Mouse (Mus musculus) neural tube, embryonic 11.5 days (tissue): ENCODE data around the gene Tespa1. TPM values are rescaled to one million over a fixed set of nuclear protein-coding genes. Genes with fewer than 3 reads are reported as not detected.
"Not testable (repeated sequence)": the region's sequence is repeated elsewhere in the genome, so short reads cannot be mapped to it uniquely, and the experiment has no call there.

Experiments
- ATAC-seq: fragments of 200-750 bp; cut with Nextera tagmentation; 2 replicates; pipeline ENCODE4 v1.8.0; 2017; ENCODE audit warnings: moderate number of reproducible peaks, mild to moderate bottlenecking, moderate TSS enrichment, moderate library complexity; ENCODE audit not compliant: insufficient read depth, low FRiP score, low TSS enrichment
- DNase-seq: peaks from one replicate; pipeline ENCODE4 v3.0.0-alpha.2; 2015; ENCODE audit warnings: low spot score
- H3K27ac ChIP-seq: fragments of 300-500 bp; sonication (generic); 2 replicates; pipeline ENCODE4 v1.5.1; 2014; ENCODE audit warnings: low read depth, mild to moderate bottlenecking, low read length
- H3K27me3 ChIP-seq: fragments of 300-500 bp; sonication (generic); 2 replicates; pipeline ENCODE4 v1.6.1; 2014; ENCODE audit warnings: mild to moderate bottlenecking, low read length, mixed read lengths; ENCODE audit not compliant: control insufficient read depth, insufficient read depth
- H3K36me3 ChIP-seq: fragments of 300-500 bp; sonication (generic); 2 replicates; pipeline ENCODE4 v1.6.1; 2014; ENCODE audit warnings: mild to moderate bottlenecking, low read length, moderate library complexity, mixed read lengths; ENCODE audit not compliant: control insufficient read depth, insufficient read depth
- H3K4me1 ChIP-seq: fragments of 300-500 bp; sonication (generic); 2 replicates; pipeline ENCODE4 v1.6.1; 2014; ENCODE audit warnings: low read length, mixed read lengths; ENCODE audit not compliant: control insufficient read depth, insufficient read depth
- H3K4me2 ChIP-seq: fragments of 300-500 bp; sonication (generic); 2 replicates; pipeline ENCODE4 v1.6.1; 2014; ENCODE audit warnings: low read depth, mild to moderate bottlenecking, moderate library complexity
- H3K4me3 ChIP-seq: fragments of 300-500 bp; sonication (generic); 2 replicates; pipeline ENCODE4 v1.5.1; 2014; ENCODE audit warnings: low read depth, low read length
- H3K9ac ChIP-seq: fragments of 300-500 bp; sonication (generic); 2 replicates; pipeline ENCODE4 v1.6.1; 2014; ENCODE audit warnings: mild to moderate bottlenecking, low read length
- H3K9me3 ChIP-seq: fragments of 300-500 bp; sonication (generic); 2 replicates; pipeline ENCODE4 v1.6.1; 2016; ENCODE audit warnings: low read length; ENCODE audit not compliant: control insufficient read depth
- WGBS: fragments of 180-500 bp; shearing (Covaris S2); extraction: QIAGEN DNeasy Blood & Tissue Kit; methylation state at CpG from one replicate; pipeline ENCODE4 v1.1.7; 2014; 5-methylcytosine and 5-hydroxymethylcytosine counted together
- polyA plus RNA-seq: library from polyadenylated mRNA; unstranded; fragments of >200 nt; fragmentation: Nextera tagmentation; extraction: Ambion mirVana; gene quantifications from 2 replicates; pipeline ENCODE4 v1.2.1, GENCODE M21; 2014

Tespa1 gene
- polyA plus RNA-seq, 1 experiment from 2014 or later: 0.41 TPM

DNA sequence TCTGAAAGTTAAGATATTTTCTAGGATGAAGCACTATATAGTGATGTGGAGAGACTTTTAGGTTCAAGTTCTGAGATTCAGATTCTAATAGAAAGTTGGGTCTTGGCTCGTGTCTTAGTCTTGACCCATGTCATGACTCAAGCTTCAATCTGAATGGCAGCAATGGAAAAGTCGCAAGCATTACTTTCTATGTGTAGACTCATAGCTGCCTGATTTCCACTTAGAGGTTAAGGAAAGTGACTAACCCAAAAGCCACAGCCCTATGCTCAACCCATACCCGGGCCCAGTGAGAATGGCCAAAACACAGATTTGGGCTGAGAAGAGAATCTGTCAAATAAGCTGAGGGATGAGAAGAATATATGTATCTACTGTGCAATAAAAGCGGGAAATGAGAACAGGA lies 1.6 kb downstream of the Tespa1 start:
- Histone ChIP-seq H3K9me3 (no peaks in the 10 kb centered on the region), H3K36me3 (no peaks in the 10 kb centered on the region), H3K4me1 (no peaks in the 10 kb centered on the region), H3K27ac (no peak overlapping the region), H3K4me3 (no peak overlapping the region), H3K27me3 (no peaks in the 10 kb centered on the region), H3K4me2 (no peak overlapping the region), H3K9ac (no peak overlapping the region)
- ATAC-seq: no peak
- DNase-seq: no peak
- WGBS: 90% methylated on average over 4 of the region's 4 CpGs

DNA sequence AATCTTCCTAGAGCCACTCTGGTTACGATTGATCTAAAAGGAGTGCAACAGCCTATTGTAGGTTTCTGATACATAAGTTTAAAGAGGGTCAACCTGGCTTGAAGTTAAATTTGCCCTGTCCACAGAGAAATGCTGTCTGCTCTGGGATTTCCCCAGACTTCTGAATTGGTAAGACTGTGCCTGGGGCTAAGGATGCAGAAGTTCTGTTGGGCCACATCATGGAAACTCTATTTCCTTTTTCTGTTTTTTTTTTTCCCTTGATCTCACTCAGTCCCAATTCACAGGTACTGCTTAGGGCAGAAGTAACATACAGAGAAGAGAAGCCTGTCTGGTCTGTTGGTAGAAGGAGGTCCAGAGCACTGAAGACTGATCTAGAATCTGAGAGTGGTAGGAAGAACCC lies 8.0 kb downstream of the Tespa1 start:
- Histone ChIP-seq H3K36me3 (no peaks in the 10 kb centered on the region), H3K4me2 (no peak overlapping the region), H3K4me3 (no peak overlapping the region), H3K9ac (no peak overlapping the region), H3K27ac (no peak overlapping the region), H3K4me1 (no peaks in the 10 kb centered on the region), H3K9me3 (no peaks in the 10 kb centered on the region), H3K27me3 (no peaks in the 10 kb centered on the region)
- 91% methylated on average over 1 of the region's 1 CpGs for WGBS
- no peak for ATAC-seq
- no peak for DNase-seq

DNA sequence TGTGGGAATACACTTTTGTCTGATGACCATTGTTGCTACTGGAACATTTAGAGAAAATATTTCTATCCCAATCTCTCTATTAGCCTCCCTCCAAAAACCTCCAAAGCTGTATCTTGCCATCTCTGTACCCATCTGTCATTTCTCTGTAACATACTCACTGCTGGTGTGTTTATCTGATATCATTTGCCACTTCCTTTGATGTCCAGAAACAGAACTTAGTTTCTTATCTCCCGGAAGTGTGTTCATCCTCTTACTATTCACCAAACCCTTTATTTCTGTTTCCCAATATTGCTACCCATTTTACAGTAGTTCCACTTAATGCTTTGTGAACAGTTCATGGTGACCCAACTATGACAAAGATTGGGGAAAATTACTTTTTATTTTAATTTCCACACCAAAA lies 13.7 kb downstream of the Tespa1 start:
- H3K36me3 ChIP-seq: no peaks in the 10 kb centered on the region
- no peaks in the 10 kb centered on the region for H3K4me1 ChIP-seq
- H3K4me3 ChIP-seq: no peak overlapping the region
- no peaks in the 10 kb centered on the region for H3K9me3 ChIP-seq
- H3K27ac ChIP-seq: no peak overlapping the region
- WGBS: 90% methylated on average over 1 of the region's 1 CpGs
- H3K4me2 ChIP-seq: no peak overlapping the region
- H3K27me3 ChIP-seq: no peaks in the 10 kb centered on the region
- DNase-seq (no peak), ATAC-seq (no peak)
- no peak overlapping the region for H3K9ac ChIP-seq

DNA sequence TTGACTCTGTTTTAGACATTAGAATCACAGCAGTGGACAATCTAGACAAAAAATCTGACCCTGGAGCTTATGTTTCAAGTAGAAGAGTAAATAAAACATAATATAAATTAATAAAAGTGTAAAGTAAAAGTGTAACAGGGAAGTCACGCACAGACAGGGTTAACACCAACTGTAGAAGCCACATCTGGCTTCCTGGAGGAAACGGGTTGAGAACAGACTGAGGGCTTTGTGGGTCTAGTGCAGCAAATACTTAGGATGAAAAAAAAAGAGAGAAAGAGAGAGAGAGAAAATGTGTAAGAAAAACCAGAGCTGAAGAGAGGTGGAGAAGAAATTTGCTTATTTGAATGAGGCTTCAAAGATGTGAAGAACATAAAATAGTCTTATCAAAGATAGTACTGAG lies 14.9 kb downstream of the Tespa1 start:
- Histone ChIP-seq H3K27ac (no peak overlapping the region), H3K9me3 (no peaks in the 10 kb centered on the region), H3K9ac (no peak overlapping the region), H3K4me2 (no peak overlapping the region), H3K4me1 (no peaks in the 10 kb centered on the region), H3K4me3 (no peak overlapping the region), H3K36me3 (no peaks in the 10 kb centered on the region), H3K27me3 (no peaks in the 10 kb centered on the region)
- WGBS: 75% methylated on average over 2 of the region's 2 CpGs
- DNase-seq: no peak
- ATAC-seq: no peak

DNA sequence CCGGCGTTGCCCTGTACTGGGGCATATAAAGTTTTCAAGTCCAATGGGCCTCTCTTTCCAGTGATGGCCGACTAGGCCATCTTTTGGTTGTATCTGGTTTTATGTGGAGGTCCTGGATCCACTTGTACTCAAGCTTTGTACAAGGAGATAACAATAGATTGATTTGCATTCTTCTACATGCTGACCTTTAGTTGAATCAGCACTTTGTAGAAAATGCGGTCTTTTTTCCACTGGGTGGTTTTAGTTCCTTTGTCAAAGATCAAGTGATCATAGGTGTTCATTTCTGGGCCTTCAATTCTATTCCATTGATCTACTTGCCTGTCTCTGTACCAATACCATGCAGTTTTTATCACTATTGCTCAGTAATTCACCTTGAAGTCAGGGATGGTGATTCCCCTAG lies 17.4 kb downstream of the Tespa1 start:
- ATAC-seq: not testable (repeated sequence)

DNA sequence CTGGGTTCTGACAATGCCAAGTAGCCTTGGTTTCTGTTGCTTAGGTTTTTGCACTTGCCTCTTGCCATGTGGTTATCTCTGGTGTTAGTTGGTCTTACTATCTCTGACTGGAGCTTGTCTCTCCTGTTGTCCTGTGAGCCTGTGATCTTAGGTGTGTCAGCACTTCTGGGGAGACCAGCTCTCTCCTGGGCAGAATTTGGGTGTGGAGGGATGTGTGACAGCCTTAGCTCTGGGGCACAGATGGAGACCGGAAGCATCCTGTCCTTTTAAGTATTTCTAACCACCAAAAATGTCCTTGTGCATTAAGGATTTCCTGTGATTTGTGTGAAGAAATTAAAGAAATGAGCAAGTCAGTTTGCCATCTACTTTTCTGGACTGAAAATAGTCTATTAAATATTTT lies 21.4 kb downstream of the Tespa1 start:
- no peak for ATAC-seq
- WGBS: 92% methylated on average over 1 of the region's 1 CpGs

More for the DNA sequence above, 17.4 kb downstream of the Tespa1 start:
- H3K4me1 ChIP-seq, H3K36me3 ChIP-seq, H3K4me2 ChIP-seq, H3K9ac ChIP-seq, H3K9me3 ChIP-seq, H3K4me3 ChIP-seq, H3K27ac ChIP-seq, DNase-seq, H3K27me3 ChIP-seq: not testable (repeated sequence)
- WGBS: 92% methylated on average over 4 of the region's 4 CpGs

DNA sequence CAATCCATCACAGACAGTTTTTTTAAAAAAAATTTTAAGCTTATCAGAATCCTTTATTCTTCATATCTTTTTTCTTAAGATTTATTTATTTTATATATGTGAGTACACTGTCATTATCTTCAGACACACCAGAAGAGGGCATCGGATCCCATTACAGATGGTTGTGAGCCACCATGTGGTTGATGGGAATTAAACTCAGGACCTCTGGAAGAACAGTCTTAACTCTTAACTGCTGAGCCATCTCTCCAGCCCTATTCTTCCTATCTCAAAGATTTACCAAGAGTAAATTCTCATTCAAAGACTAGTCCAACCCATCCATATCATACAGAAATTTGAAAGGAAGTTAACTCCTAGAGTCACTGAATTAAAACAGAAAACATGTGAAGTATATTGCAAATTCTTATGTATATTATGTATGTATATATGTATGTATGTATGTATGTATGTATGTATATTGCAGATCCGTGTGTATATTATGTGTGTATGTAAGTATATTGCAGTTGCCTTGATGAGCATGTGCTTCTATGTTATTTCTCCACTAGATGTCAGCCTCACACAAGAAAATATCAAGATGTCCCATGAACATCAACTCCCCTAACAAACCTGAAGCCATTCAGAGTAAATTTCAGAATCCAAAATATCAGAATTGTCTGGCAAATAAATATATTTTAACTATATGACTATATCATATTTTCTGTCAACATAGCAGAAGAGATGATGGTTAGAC lies 40.9 kb downstream of the Tespa1 start:
- DNase-seq (peak; percentile 18), ATAC-seq (peak; percentile 71)
- H3K9ac ChIP-seq: no peak overlapping the region
- H3K4me1 ChIP-seq: no peaks in the 10 kb centered on the region
- no peak overlapping the region for H3K27ac ChIP-seq
- no peaks in the 10 kb centered on the region for H3K9me3 ChIP-seq
- 62% methylated on average over 2 of the region's 2 CpGs for WGBS
- H3K4me2 ChIP-seq: no peak overlapping the region
- H3K36me3 ChIP-seq: no peaks in the 10 kb centered on the region
- no peaks in the 10 kb centered on the region for H3K27me3 ChIP-seq
- no peak overlapping the region for H3K4me3 ChIP-seq

More for the DNA sequence above, 21.4 kb downstream of the Tespa1 start:
- Histone ChIP-seq H3K4me1 (no peaks in the 10 kb centered on the region), H3K27ac (no peak overlapping the region), H3K27me3 (no peaks in the 10 kb centered on the region), H3K4me3 (no peak overlapping the region), H3K4me2 (no peak overlapping the region), H3K36me3 (no peaks in the 10 kb centered on the region), H3K9me3 (no peaks in the 10 kb centered on the region), H3K9ac (no peak overlapping the region)
- DNase-seq: no peak

DNA sequence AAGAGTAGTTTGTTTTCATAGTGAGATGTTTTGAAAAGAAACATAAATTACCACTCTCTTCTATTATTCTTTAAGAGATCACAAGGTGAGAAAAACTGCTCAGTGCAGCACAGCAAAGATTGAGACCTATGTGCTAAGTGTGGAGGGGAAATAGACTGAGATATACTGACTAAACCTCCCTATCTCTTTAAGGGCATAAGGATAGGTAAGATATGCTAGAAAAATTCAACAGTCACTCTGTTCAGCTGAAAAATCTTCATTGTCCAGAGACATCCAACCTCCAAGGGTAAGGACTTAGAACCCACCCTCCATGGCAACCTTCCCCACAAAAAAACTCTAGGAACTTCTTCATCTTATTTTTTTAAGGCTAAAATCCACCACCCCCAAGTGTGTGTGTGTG lies 42.1 kb downstream of the Tespa1 start:
- H3K4me3 ChIP-seq: no peak overlapping the region
- H3K27ac ChIP-seq: no peak overlapping the region
- H3K36me3 ChIP-seq: no peaks in the 10 kb centered on the region
- H3K9ac ChIP-seq: no peak overlapping the region
- H3K27me3 ChIP-seq: no peaks in the 10 kb centered on the region
- no peaks in the 10 kb centered on the region for H3K9me3 ChIP-seq
- no peaks in the 10 kb centered on the region for H3K4me1 ChIP-seq
- H3K4me2 ChIP-seq: no peak overlapping the region
- no peak for DNase-seq
- ATAC-seq: no peak

DNA sequence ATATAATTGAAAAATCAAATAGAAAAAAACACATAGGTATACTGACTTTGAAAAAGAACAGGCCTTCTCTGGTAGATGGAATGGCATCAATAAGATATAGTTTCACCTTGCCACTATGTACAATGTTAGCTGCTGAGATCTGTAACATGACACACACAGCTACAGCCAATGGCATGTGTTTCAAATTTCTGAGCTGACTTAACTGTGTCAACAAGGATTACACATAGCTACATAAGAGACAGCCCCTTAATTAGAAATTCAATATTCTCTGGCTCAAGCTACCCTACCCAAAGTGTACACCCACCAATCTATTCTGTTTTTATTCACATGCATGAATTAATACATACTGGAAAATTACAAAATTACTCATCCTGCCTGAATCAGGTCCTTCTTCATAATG lies 45.7 kb downstream of the Tespa1 start:
- H3K27me3 ChIP-seq: no peaks in the 10 kb centered on the region
- no peak for DNase-seq
- no peak overlapping the region for H3K4me3 ChIP-seq
- no peak for ATAC-seq
- no peaks in the 10 kb centered on the region for H3K36me3 ChIP-seq
- H3K4me2 ChIP-seq: no peak overlapping the region
- H3K9ac ChIP-seq: no peak overlapping the region
- H3K27ac ChIP-seq: no peak overlapping the region
- no peaks in the 10 kb centered on the region for H3K4me1 ChIP-seq
- H3K9me3 ChIP-seq: no peaks in the 10 kb centered on the region
